Mouse (Mus musculus) megakaryocyte progenitor cell, adult 5-6 weeks (primary cell): ENCODE measurements around the gene Oas1g. TPM values are rescaled to one million over a fixed set of nuclear protein-coding genes. Genes with fewer than 3 reads are reported as not detected.

Source experiments
- ATAC-seq: replicated peaks from 2 replicates; pipeline ENCODE4 v1.8.0; 2016; ENCODE audit warnings: mild to moderate bottlenecking, moderate TSS enrichment, inconsistent platforms; ENCODE audit not compliant: poor library complexity
- total RNA-seq, 2 experiments: library from RNA; stranded (forward) in 1 of 2; stranded (reverse) in 1 of 2; fragments of 157-497, 149-512 nt in 1 of 2; fragments of 200-1000 nt in 1 of 2; gene quantifications; 2 replicates each; pipeline versions ENCODE4 v1.2.3 to v1.2.4; 2015 to 2017

The Oas1g gene
- total RNA-seq, 2 experiments from 2014 or later = 1.6 to 2.4 TPM

- ATAC-seq = peak; percentile 69
These were observed 56.4 kb downstream of the Oas1g start for GRCm38 (mm10) chr5:120831031-120831430.

Other genes starting within 250 kb of the Oas1g start
- gene Rasal1, start 238.8 kb downstream of the Oas1g start, total RNA-seq (2015) = 0.10 and 0.67 TPM in 2 replicates
- 0.12 and 2.0 TPM in 2 replicates for gene Rasal1, start 238.8 kb downstream of the Oas1g start, total RNA-seq (2017)
- gene Dtx1, start 175.7 kb downstream of the Oas1g start, total RNA-seq (2015) = 0.10 TPM in 1 of 2 replicates, not detected in the other
- not detected in 2 replicates for gene Dtx1, start 175.7 kb downstream of the Oas1g start, total RNA-seq (2017)
- gene Oas2, start 137.8 kb downstream of the Oas1g start, total RNA-seq (2015) = 1.6 and 2.9 TPM in 2 replicates
- 0.12 and 0.30 TPM in 2 replicates for gene Oas2, start 137.8 kb downstream of the Oas1g start, total RNA-seq (2017)
- gene Oas3, start 110.0 kb downstream of the Oas1g start, total RNA-seq (2015) = 1.1 and 1.5 TPM in 2 replicates
- gene Oas3, start 110.0 kb downstream of the Oas1g start, total RNA-seq (2017) = 1.1 and 1.3 TPM in 2 replicates
- gene Oas1e, start 92.1 kb downstream of the Oas1g start, total RNA-seq (2015) = not detected in 2 replicates
- gene Oas1e, start 92.1 kb downstream of the Oas1g start, total RNA-seq (2017) = not detected in 2 replicates
- 0.83 and 1.6 TPM in 2 replicates for gene Oas1c, start 75.1 kb downstream of the Oas1g start, total RNA-seq (2015)
- gene Oas1c, start 75.1 kb downstream of the Oas1g start, total RNA-seq (2017) = 2.4 and 6.3 TPM in 2 replicates
- gene Oas1f, start 40.2 kb downstream of the Oas1g start, total RNA-seq (2015) = not detected in 2 replicates
- not detected in 2 replicates for gene Oas1f, start 40.2 kb downstream of the Oas1g start, total RNA-seq (2017)
- gene Oas1h, start 26.2 kb downstream of the Oas1g start, total RNA-seq (2015) = not detected in 2 replicates
- not detected in 2 replicates for gene Oas1h, start 26.2 kb downstream of the Oas1g start, total RNA-seq (2017)
- 9.6 and 12.0 TPM in 2 replicates for gene Oas1a, start 19.9 kb upstream of the Oas1g start, total RNA-seq (2015)
- 11.3 and 12.0 TPM in 2 replicates for gene Oas1a, start 19.9 kb upstream of the Oas1g start, total RNA-seq (2017)
- gene Oas1d, start 26.9 kb upstream of the Oas1g start, total RNA-seq (2015) = not detected in 2 replicates
- gene Oas1d, start 26.9 kb upstream of the Oas1g start, total RNA-seq (2017) = not detected in 2 replicates
- not detected in 2 replicates for gene Rph3a, start 122.5 kb upstream of the Oas1g start, total RNA-seq (2015)
- not detected in 2 replicates for gene Rph3a, start 122.5 kb upstream of the Oas1g start, total RNA-seq (2017)